Mouse (Mus musculus) limb, embryonic 13.5 days (tissue): ENCODE results near the gene Dhrs7b. TPM values are rescaled to one million over a fixed set of nuclear protein-coding genes. Genes with fewer than 3 reads are reported as not detected.

Experiments
- ATAC-seq: fragments of 200-750 bp; cut with Nextera tagmentation; 2 replicates; pipeline ENCODE4 v1.8.0; 2017; ENCODE audit warnings: low read depth, moderate number of reproducible peaks, moderate TSS enrichment; ENCODE audit not compliant: low FRiP score
- H3K27ac ChIP-seq: fragments of 300-500 bp; sonication (generic); 2 replicates; pipeline ENCODE4 v1.5.1; 2015; ENCODE audit warnings: inconsistent platforms, mild to moderate bottlenecking, moderate library complexity
- H3K27me3 ChIP-seq: fragments of 300-500 bp; sonication (generic); 2 replicates; pipeline ENCODE4 v1.6.1; 2015; ENCODE audit warnings: mild to moderate bottlenecking, inconsistent platforms
- H3K36me3 ChIP-seq: fragments of 300-500 bp; sonication (generic); 2 replicates; pipeline ENCODE4 v1.6.1; 2015; ENCODE audit warnings: inconsistent platforms, mild to moderate bottlenecking, moderate library complexity
- H3K4me1 ChIP-seq: fragments of 300-500 bp; sonication (generic); 2 replicates; pipeline ENCODE4 v1.6.1; 2015; ENCODE audit warnings: inconsistent platforms
- H3K4me2 ChIP-seq: fragments of 300-500 bp; sonication (generic); replicated peaks from 2 replicates; pipeline ENCODE4 v1.6.1; 2015; ENCODE audit warnings: inconsistent platforms, mild to moderate bottlenecking, moderate library complexity
- H3K4me3 ChIP-seq: fragments of 300-500 bp; sonication (generic); 2 replicates; pipeline ENCODE4 v1.5.1; 2015; ENCODE audit warnings: moderate library complexity, mild to moderate bottlenecking, inconsistent platforms
- H3K9ac ChIP-seq: fragments of 300-500 bp; sonication (generic); 2 replicates; pipeline ENCODE4 v1.6.1; 2015; ENCODE audit warnings: mild to moderate bottlenecking, inconsistent platforms
- H3K9me3 ChIP-seq: fragments of 300-500 bp; sonication (generic); 2 replicates; pipeline ENCODE4 v1.6.1; 2016; ENCODE audit warnings: inconsistent platforms
- WGBS: fragments of 180-500 bp; shearing (Covaris S2); methylation state at CpG from one replicate; pipeline ENCODE4 v1.1.7; 2015; 5-methylcytosine and 5-hydroxymethylcytosine counted together
- polyA plus RNA-seq: library from polyadenylated mRNA; unstranded; fragments of >200 nt; fragmentation: Nextera tagmentation; extraction: Ambion mirVana; gene quantifications from 2 replicates; pipeline ENCODE4 v1.2.1, GENCODE M21; 2015

Gene Dhrs7b
- polyA plus RNA-seq, 1 experiment from 2014 or later = 34.8 TPM

DNA sequence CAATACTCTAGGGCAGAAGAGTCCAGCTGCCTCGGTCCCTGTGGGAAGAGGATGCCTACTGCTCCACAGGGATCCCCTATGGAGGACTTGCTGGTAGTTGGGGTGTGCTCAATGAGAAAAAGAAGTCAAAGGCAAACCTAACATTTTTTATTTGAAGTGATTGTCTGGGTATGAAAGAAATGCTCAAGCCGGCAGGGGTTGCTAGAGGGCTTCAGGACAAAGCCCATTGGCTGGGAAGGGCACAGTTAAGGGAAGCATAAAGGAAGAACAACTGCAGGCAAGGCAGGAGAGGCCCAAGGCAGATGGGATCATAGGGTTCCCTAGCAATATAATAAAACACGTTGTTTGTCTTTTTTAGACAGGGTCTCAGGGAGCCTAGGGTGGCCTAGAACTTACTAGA, 77.6 kb downstream of the Dhrs7b start:
- WGBS = 69% methylated on average over 3 of the region's 3 CpGs
- Histone ChIP-seq H3K27ac (no peak overlapping the region), H3K9ac (no peak overlapping the region), H3K27me3 (0 out of 2 replicates have a peak, but pooled peaks cover 4% of the 10 kb centered on the region), H3K4me1 (peaks cover 16% of the 10 kb centered on the region), H3K4me3 (no peak overlapping the region), H3K4me2 (no peak overlapping the region), H3K36me3 (peaks cover 36% of the 10 kb centered on the region), H3K9me3 (no peaks in the 10 kb centered on the region)
- ATAC-seq = no peak

DNA sequence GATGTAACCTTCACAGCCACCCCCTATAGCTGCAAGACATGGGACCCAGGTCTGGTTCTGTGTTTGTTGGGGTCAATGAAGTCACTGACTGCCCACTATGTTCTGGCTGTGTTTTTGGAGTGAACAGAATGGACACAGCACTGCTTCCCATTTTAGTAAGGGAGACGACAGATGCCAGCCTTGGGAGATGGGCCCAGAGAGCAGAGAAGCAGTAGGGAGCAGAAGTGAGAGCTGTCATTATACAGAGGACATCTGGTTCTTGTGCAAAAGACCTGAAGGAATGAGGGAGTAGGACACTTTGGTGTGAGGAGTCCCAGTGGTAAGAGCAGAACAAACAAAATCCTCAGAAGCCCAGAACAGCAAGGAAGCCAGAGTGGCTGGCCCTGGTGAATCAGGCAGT, 79.2 kb downstream of the Dhrs7b start:
- H3K27ac ChIP-seq = no peak overlapping the region
- 74% methylated on average over 1 of the region's 1 CpGs for WGBS

More for the DNA sequence above, 79.2 kb downstream of the Dhrs7b start:
- no peak for ATAC-seq
- 0 out of 2 replicates have a peak, but pooled peaks cover 4% of the 10 kb centered on the region for H3K27me3 ChIP-seq
- peaks cover 22% of the 10 kb centered on the region for H3K36me3 ChIP-seq
- H3K4me2 ChIP-seq = no peak overlapping the region
- H3K9me3 ChIP-seq = no peaks in the 10 kb centered on the region
- H3K4me1 ChIP-seq = peaks cover 26% of the 10 kb centered on the region
- no peak overlapping the region for H3K4me3 ChIP-seq
- no peak overlapping the region for H3K9ac ChIP-seq

Other genes starting within 250 kb of the Dhrs7b start
- gene Llgl1, start 130.9 kb upstream of the Dhrs7b start, polyA plus RNA-seq = 76.6 and 83.9 TPM in 2 replicates
- gene Flii, start 103.4 kb upstream of the Dhrs7b start, polyA plus RNA-seq = 65.2 and 68.1 TPM in 2 replicates
- gene Mief2, start 102.2 kb upstream of the Dhrs7b start, polyA plus RNA-seq = 17.9 and 19.7 TPM in 2 replicates
- gene Top3a, start 53.3 kb upstream of the Dhrs7b start, polyA plus RNA-seq = 18.9 and 22.0 TPM in 2 replicates
- gene Smcr8, start 53.1 kb upstream of the Dhrs7b start, polyA plus RNA-seq = 5.4 and 7.0 TPM in 2 replicates
- gene Shmt1, start 18.9 kb upstream of the Dhrs7b start, polyA plus RNA-seq = 47.9 and 52.2 TPM in 2 replicates
- 62.3 and 67.1 TPM in 2 replicates for gene Tmem11, start 48.6 kb downstream of the Dhrs7b start, polyA plus RNA-seq
- 21.0 and 22.3 TPM in 2 replicates for gene Natd1, start 84.1 kb downstream of the Dhrs7b start, polyA plus RNA-seq
- gene Map2k3, start 101.4 kb downstream of the Dhrs7b start, polyA plus RNA-seq = 87.6 and 93.3 TPM in 2 replicates
- gene Kcnj12, start 191.9 kb downstream of the Dhrs7b start, polyA plus RNA-seq = 0.14 and 0.15 TPM in 2 replicates